Comparison of ENCODE assay signal across 28 mouse cellular contexts in genomic region chr10:96589781-96590180, GRCm38 (mm10). TPM values are rescaled to one million over a fixed set of nuclear protein-coding genes. Genes with fewer than 3 reads are reported as not detected.
A peak's percentile ranks its signal among the peaks of the same experiment; 100 is the strongest.
DNase-seq lines count a peak whose midpoint lies in the region; ATAC-seq lines count a peak whose summit lies in the region.
"Had no signal": no experiment of that assay in that cellular context is flagged by ENCODE, and none has a peak within 500 bp of the region (broad histone marks: within the 10 kb centered on the region; RNA-seq: fewer than 3 reads in every experiment).

No protein-coding gene starts in this region.

- H3K9ac ChIP-seq in midbrain, embryonic 11.5 days (ENCODE audit: low read length) = no peak overlapping the region
- H3K9ac ChIP-seq in midbrain, embryonic 15.5 days = no peak overlapping the region
- H3K9ac ChIP-seq in hindbrain, embryonic 14.5 days = no peak overlapping the region
- H3K9ac ChIP-seq: heart, embryonic 15.5 days; hindbrain, embryonic 12.5 days; liver, embryonic 12.5 days; liver, postnatal 0 days; midbrain, embryonic 13.5 days had no signal

- no peaks in the 10 kb centered on the region for H3K36me3 ChIP-seq in midbrain, embryonic 11.5 days (ENCODE audit: control insufficient read depth, insufficient read depth, low read length)
- H3K36me3 ChIP-seq in midbrain, embryonic 15.5 days (replicated peaks) = no peaks in the 10 kb centered on the region
- H3K36me3 ChIP-seq in hindbrain, embryonic 14.5 days (replicated peaks; ENCODE audit: control insufficient read depth, insufficient read depth) = no peaks in the 10 kb centered on the region
- H3K36me3 ChIP-seq: G1E; heart, embryonic 15.5 days; hindbrain, embryonic 12.5 days; liver, embryonic 12.5 days; midbrain, embryonic 13.5 days had no signal

- no peak overlapping the region for H3K27ac ChIP-seq in midbrain, embryonic 11.5 days (ENCODE audit: low read depth, low read length)
- no peak overlapping the region for H3K27ac ChIP-seq in midbrain, embryonic 15.5 days
- H3K27ac ChIP-seq in hindbrain, embryonic 14.5 days = no peak overlapping the region
- H3K27ac ChIP-seq: gastrocnemius, adult 2 months; heart, embryonic 15.5 days; hindbrain, embryonic 12.5 days; kidney, postnatal 0 days; liver, embryonic 12.5 days; midbrain, embryonic 13.5 days had no signal

- 93% methylated on average over 5 of the region's 5 CpGs for WGBS in midbrain, embryonic 11.5 days
- WGBS in midbrain, embryonic 15.5 days = 90% methylated on average over 5 of the region's 5 CpGs
- WGBS in hindbrain, embryonic 14.5 days = 92% methylated on average over 5 of the region's 5 CpGs

- no peak for ATAC-seq in midbrain, embryonic 11.5 days (ENCODE audit: low FRiP score)
- no peak for ATAC-seq in midbrain, embryonic 15.5 days (replicated peaks)
- peak; percentile 40 for ATAC-seq in activated CD4-positive, CD25-positive, alpha-beta regulatory T cell, adult 4 months
- no peak for ATAC-seq in hindbrain, embryonic 14.5 days (ENCODE audit: low FRiP score)
- ATAC-seq: forebrain, embryonic 16.5 days; liver, embryonic 12.5 days; liver, postnatal 0 days; midbrain, embryonic 13.5 days; Patski had no signal

- DNase-seq in midbrain, embryonic 11.5 days (ENCODE audit: low spot score, missing footprints) = peak; percentile 26
- peak; percentile 33 to 38 for DNase-seq in natural killer cell, adult 2 months (ENCODE audit: low spot score in 2 of 2)
- DNase-seq in lung, postnatal 10 days = no peak
- DNase-seq in ovary, postnatal 10 days (ENCODE audit: low spot score) = no peak
- DNase-seq in hindbrain, embryonic 14.5 days (ENCODE audit: low spot score) = no peak
- DNase-seq: adrenal gland, postnatal 25 days; cerebellum, adult 11-12 months; cerebellum, adult 9-11 months; gastrocnemius, adult 2 months; heart, postnatal 36 days; kidney, adult 2 months; kidney, postnatal 4 days; left cerebral cortex, postnatal 4 days; liver, postnatal 0 days; lung, postnatal 4 days; thymus, postnatal 14 days had no signal

- no peaks in the 10 kb centered on the region for H3K4me1 ChIP-seq in midbrain, embryonic 11.5 days (ENCODE audit: control insufficient read depth, insufficient read depth, low read length)
- H3K4me1 ChIP-seq in midbrain, embryonic 15.5 days = no peaks in the 10 kb centered on the region
- no peaks in the 10 kb centered on the region for H3K4me1 ChIP-seq in hindbrain, embryonic 14.5 days (replicated peaks; ENCODE audit: control insufficient read depth, insufficient read depth, low read length)
- H3K4me1 ChIP-seq: heart, embryonic 15.5 days; hindbrain, embryonic 12.5 days; liver, embryonic 12.5 days; midbrain, embryonic 13.5 days had no signal

- no peak overlapping the region for H3K4me2 ChIP-seq in midbrain, embryonic 11.5 days
- no peak overlapping the region for H3K4me2 ChIP-seq in midbrain, embryonic 15.5 days
- H3K4me2 ChIP-seq in hindbrain, embryonic 14.5 days (replicated peaks) = no peak overlapping the region
- H3K4me2 ChIP-seq: heart, embryonic 15.5 days; hindbrain, embryonic 12.5 days; liver, embryonic 12.5 days; midbrain, embryonic 13.5 days had no signal

- no peak overlapping the region for H3K4me3 ChIP-seq in midbrain, embryonic 11.5 days (ENCODE audit: low read depth, low read length)
- no peak overlapping the region for H3K4me3 ChIP-seq in midbrain, embryonic 15.5 days
- H3K4me3 ChIP-seq in hindbrain, embryonic 14.5 days (replicated peaks; ENCODE audit: low read length) = no peak overlapping the region
- H3K4me3 ChIP-seq: erythroblast, embryonic 14.5 days; gastrocnemius, adult 2 months; heart, embryonic 15.5 days; hindbrain, embryonic 12.5 days; liver, embryonic 12.5 days; megakaryocyte, embryonic 14.5 days; midbrain, embryonic 13.5 days had no signal

- no peaks in the 10 kb centered on the region for H3K9me3 ChIP-seq in midbrain, embryonic 11.5 days (ENCODE audit: control insufficient read depth, low read length)
- H3K9me3 ChIP-seq in midbrain, embryonic 15.5 days = no peaks in the 10 kb centered on the region
- H3K9me3 ChIP-seq in hindbrain, embryonic 14.5 days (ENCODE audit: control insufficient read depth, low read length) = no peaks in the 10 kb centered on the region
- H3K9me3 ChIP-seq: heart, embryonic 15.5 days; hindbrain, embryonic 12.5 days; liver, embryonic 12.5 days; megakaryocyte, embryonic 14.5 days; midbrain, embryonic 13.5 days had no signal

- no peaks in the 10 kb centered on the region for H3K27me3 ChIP-seq in midbrain, embryonic 11.5 days (ENCODE audit: control insufficient read depth, insufficient read depth, low read length)
- H3K27me3 ChIP-seq in midbrain, embryonic 15.5 days (replicated peaks) = no peaks in the 10 kb centered on the region
- H3K27me3 ChIP-seq in hindbrain, embryonic 14.5 days (ENCODE audit: control insufficient read depth, insufficient read depth, low read length) = no peaks in the 10 kb centered on the region
- H3K27me3 ChIP-seq: heart, embryonic 15.5 days; hindbrain, embryonic 12.5 days; liver, embryonic 12.5 days; midbrain, embryonic 13.5 days; Patski had no signal

RNA-seq across cellular contexts. Expression of gene Btg1, which starts 27.0 kb away (rescaled TPM):
- 44.7 and 47.5 TPM in 2 replicates for polyA plus RNA-seq in midbrain, embryonic 11.5 days (2014; fragmentation: Nextera tagmentation; extraction: Ambion mirVana)
- polyA plus RNA-seq in midbrain, embryonic 15.5 days (2015; fragmentation: Nextera tagmentation; extraction: Ambion mirVana) = 40.3 and 44.4 TPM in 2 replicates
- 100 to 1,000 TPM; 187 to 198 TPM for polyA plus RNA-seq in activated CD4-positive, CD25-positive, alpha-beta regulatory T cell, adult 4 months (2017; shearing (Covaris generic))
- polyA plus RNA-seq in hindbrain, embryonic 14.5 days (2014; fragmentation: Nextera tagmentation; extraction: Ambion mirVana) = 54.5 and 54.7 TPM in 2 replicates

Comparison
In these comparisons a context has a peak if more than half of its experiments do, and no peak if none do; other contexts are left out.
1. DNase-seq: peak in midbrain, embryonic 11.5 days (single experiment) and natural killer cell, adult 2 months (2 of 2); none in lung, postnatal 10 days (single experiment), ovary, postnatal 10 days (single experiment) and hindbrain, embryonic 14.5 days (single experiment).